In genomic region chr12:86768986-86769580, GRCm38 (mm10) we compare ENCODE assay signal across 9 mouse cellular contexts. TPM values are rescaled to one million over a fixed set of nuclear protein-coding genes. Genes with fewer than 3 reads are reported as not detected.
DNase-seq lines count a peak whose midpoint lies in the region; ATAC-seq and TF ChIP-seq lines count a peak whose summit lies in the region.
"Had no signal": no experiment of that assay in that cellular context is flagged by ENCODE, and none has a peak within 500 bp of the region (broad histone marks: within the 10 kb centered on the region; RNA-seq: fewer than 3 reads in every experiment).

No protein-coding gene starts in this region.

- H3K4me3 ChIP-seq in forebrain, embryonic 11.5 days (ENCODE audit: low read depth, low read length) = no peak overlapping the region
- no peak overlapping the region for H3K4me3 ChIP-seq in forebrain, embryonic 15.5 days
- no peak overlapping the region for H3K4me3 ChIP-seq in gastrocnemius, adult 2 months
- H3K4me3 ChIP-seq: lung, embryonic 15.5 days had no signal

- in situ Hi-C loops in Patski (cut with MboI; ENCODE audit: low pct_unique_long_range_greater_than_20kb) = no loop called here

- H3K36me3 ChIP-seq in forebrain, embryonic 11.5 days (ENCODE audit: control insufficient read depth, insufficient read depth, low read length) = no peaks in the 10 kb centered on the region
- no peaks in the 10 kb centered on the region for H3K36me3 ChIP-seq in forebrain, embryonic 15.5 days
- H3K36me3 ChIP-seq: lung, embryonic 15.5 days had no signal

- TF ChIP-seq CTCF in Patski (IDR thresholded peaks at IDR 0.05) = peak; percentile 80
- TF ChIP-seq CTCF in gastrocnemius, adult 2 months (IDR thresholded peaks at IDR 0.05) = peak; percentile 86

- H3K4me1 ChIP-seq in forebrain, embryonic 11.5 days (replicated peaks; ENCODE audit: control insufficient read depth, insufficient read depth, low read length) = peaks cover 13% of the 10 kb centered on the region
- H3K4me1 ChIP-seq in forebrain, embryonic 15.5 days = peaks cover 22% of the 10 kb centered on the region

- H3K9ac ChIP-seq in forebrain, embryonic 11.5 days (ENCODE audit: low read length) = no peak overlapping the region
- no peak overlapping the region for H3K9ac ChIP-seq in forebrain, embryonic 15.5 days (replicated peaks)
- H3K9ac ChIP-seq: lung, embryonic 15.5 days had no signal

- no peak for ATAC-seq in forebrain, embryonic 11.5 days (replicated peaks; ENCODE audit: low FRiP score)
- no peak for ATAC-seq in forebrain, embryonic 15.5 days (replicated peaks)
- no peak for ATAC-seq in Patski

- H3K27me3 ChIP-seq in forebrain, embryonic 11.5 days (ENCODE audit: control insufficient read depth, insufficient read depth, low read length) = no peaks in the 10 kb centered on the region
- H3K27me3 ChIP-seq in forebrain, embryonic 15.5 days = no peaks in the 10 kb centered on the region
- H3K27me3 ChIP-seq in Patski = peaks cover 2% of the 10 kb centered on the region
- H3K27me3 ChIP-seq: lung, embryonic 15.5 days had no signal

- WGBS in forebrain, embryonic 11.5 days = 34% methylated on average over 4 of the region's 4 CpGs
- WGBS in forebrain, embryonic 15.5 days = 30% methylated on average over 4 of the region's 4 CpGs

- intact Hi-C loops in gastrocnemius, adult 2 months (cut with DNase I) = loop anchor here (2.0 kb wide), 2 partner anchors 206 to 284 kb away; no protein-coding TSS in a partner anchor

- POLR2A ChIA-PET in Patski (lab: Charles Lee) = interaction anchor here (1.4 kb wide), 1 partner anchor 177 kb away, joined by 4 read pairs; no protein-coding TSS in a partner anchor

- DNase-seq in forebrain, embryonic 11.5 days (ENCODE audit: low spot score) = peak; percentile 90
- DNase-seq in Patski (ENCODE audit: low read depth, low spot score) = no peak
- peak; percentile 93 to 95 for DNase-seq in cerebellum, postnatal 10 days
- peak; percentile 87 for DNase-seq in gastrocnemius, adult 2 months
- DNase-seq in layer of hippocampus, adult 8-10 months (ENCODE audit: low spot score in 2 of 2) = peak; percentile 74 to 87
- DNase-seq in lung, postnatal 25 days (ENCODE audit: low spot score) = peak; percentile 87
- DNase-seq in spleen, adult 18-20 months = peak; percentile 58 to 82

- H3K27ac ChIP-seq in forebrain, embryonic 11.5 days (ENCODE audit: low read depth, low read length) = no peak overlapping the region
- no peak overlapping the region for H3K27ac ChIP-seq in forebrain, embryonic 15.5 days (replicated peaks)
- peak overlapping the region; percentile 81 for H3K27ac ChIP-seq in gastrocnemius, adult 2 months

- CTCF ChIA-PET in Patski (lab: Charles Lee) = interaction anchor here (0.8 to 5.3 kb wide), 20 partner anchors 10 to 284 kb away, joined by 3 to 26 read pairs (median 4); no protein-coding TSS in a partner anchor

- H3K4me2 ChIP-seq in forebrain, embryonic 11.5 days (ENCODE audit: low read depth, low read length, severe bottlenecking) = no peak overlapping the region
- no peak overlapping the region for H3K4me2 ChIP-seq in forebrain, embryonic 15.5 days (replicated peaks)
- H3K4me2 ChIP-seq: lung, embryonic 15.5 days had no signal

- H3K9me3 ChIP-seq in forebrain, embryonic 11.5 days (ENCODE audit: control insufficient read depth, low read length) = no peaks in the 10 kb centered on the region
- no peaks in the 10 kb centered on the region for H3K9me3 ChIP-seq in forebrain, embryonic 15.5 days
- H3K9me3 ChIP-seq: lung, embryonic 15.5 days had no signal

RNA-seq across cellular contexts. Expression of gene Lrrc74a, which starts 34.9 kb away (rescaled TPM):
- polyA plus RNA-seq in forebrain, embryonic 11.5 days (2014; fragmentation: Nextera tagmentation; extraction: Ambion mirVana) = not detected in 2 replicates
- not detected in 2 replicates for polyA plus RNA-seq in forebrain, embryonic 15.5 days (2015; fragmentation: Nextera tagmentation; extraction: Ambion mirVana)
- not detected for polyA plus RNA-seq in Patski (2021)
- total RNA-seq in gastrocnemius, adult 2 months (2021) = not detected
- total RNA-seq in layer of hippocampus, adult 8-10 months (2022) = not detected
- polyA plus RNA-seq: lung, embryonic 15.5 days had no signal

RNA-seq across cellular contexts. Expression of gene Angel1, which starts 42.8 kb away (rescaled TPM):
- polyA plus RNA-seq in forebrain, embryonic 11.5 days (2014; fragmentation: Nextera tagmentation; extraction: Ambion mirVana) = 14.9 and 15.7 TPM in 2 replicates
- 10.6 and 10.7 TPM in 2 replicates for polyA plus RNA-seq in forebrain, embryonic 15.5 days (2015; fragmentation: Nextera tagmentation; extraction: Ambion mirVana)
- polyA plus RNA-seq in Patski (2021) = 4.9 TPM
- 1 to 10 TPM; 3.9 to 4.8 TPM for total RNA-seq in gastrocnemius, adult 2 months (2021)
- total RNA-seq in layer of hippocampus, adult 8-10 months (2022) = 1 to 10 TPM; 5.4 to 8.3 (median 7.1) TPM
